ENCODE assay signal across 8 mouse cellular contexts in the genomic region with DNA sequence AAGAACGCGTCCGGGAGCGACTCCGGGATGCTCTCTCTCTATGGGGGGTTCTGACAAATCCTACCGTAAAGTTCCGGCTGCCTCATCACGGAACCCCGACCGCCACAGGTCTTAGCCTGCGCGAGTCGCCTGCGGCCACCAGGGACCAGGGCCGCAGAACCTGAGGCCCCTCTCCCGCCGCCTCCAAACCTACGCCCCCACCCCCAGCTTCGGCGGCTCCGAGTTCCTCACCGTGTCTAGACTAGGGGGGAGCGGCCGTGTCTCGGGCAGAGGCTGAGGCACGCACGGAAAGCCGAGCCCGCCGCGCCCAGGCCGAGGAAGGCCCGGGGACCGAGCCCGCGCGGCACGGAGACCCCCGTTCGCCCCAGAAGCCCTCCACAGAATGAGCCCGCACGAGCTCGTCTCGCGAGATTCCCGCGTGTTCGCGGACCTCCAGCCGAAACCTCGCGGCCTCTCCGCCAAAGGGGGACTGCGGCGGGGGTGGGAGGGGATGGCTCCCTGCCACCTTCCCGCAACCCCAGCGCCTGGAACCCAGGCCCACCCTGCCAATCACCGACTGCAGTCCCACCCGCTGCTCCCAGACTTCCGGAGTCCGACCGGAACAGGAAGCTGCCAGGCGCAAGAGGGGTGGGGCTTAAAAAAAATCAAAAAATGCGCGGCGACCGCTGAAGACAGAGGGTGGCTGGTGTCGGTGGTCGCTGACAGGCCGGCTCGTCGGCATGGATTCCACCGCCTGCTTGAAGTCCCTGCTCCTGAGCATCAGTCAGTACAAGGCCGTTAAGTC. TPM values are rescaled to one million over a fixed set of nuclear protein-coding genes. Genes with fewer than 3 reads are reported as not detected.
A peak's percentile ranks its signal among the peaks of the same experiment; 100 is the strongest.
DNase-seq lines count a peak whose midpoint lies in the region; ATAC-seq and TF ChIP-seq lines count a peak whose summit lies in the region.

Gene Dzip3 (minus strand): TSS at position 607 of the 784 bp plus-strand sequence.
Gene Cip2a (plus strand): TSS at position 627 of the 784 bp plus-strand sequence.

- under 1% methylated on average over 62 of the region's 74 CpGs for WGBS in forebrain, embryonic 14.5 days
- WGBS in lung, adult 2 months = under 1% methylated on average over 74 of the region's 74 CpGs

- H3K27me3 ChIP-seq in ES-Bruce4 (ENCODE audit: control insufficient read depth, insufficient read depth, low read length, poor library complexity, severe bottlenecking) = no peaks in the 10 kb centered on the region
- H3K27me3 ChIP-seq in forebrain, embryonic 14.5 days (replicated peaks; ENCODE audit: control insufficient read depth, insufficient read depth, low read length) = no peaks in the 10 kb centered on the region

- peak; percentile 97 for DNase-seq in forebrain, embryonic 14.5 days (ENCODE audit: low spot score)
- DNase-seq in heart, postnatal 25 days (ENCODE audit: low spot score) = peak; percentile 77
- DNase-seq in layer of hippocampus, adult 18-20 months (ENCODE audit: low spot score in 2 of 2) = peak; percentile 81 to 87
- DNase-seq in lung, adult 2 months = peak; percentile 81
- peak; percentile 86 to 89 for DNase-seq in thymus, adult 18-20 months

- H3K9me3 ChIP-seq in ES-Bruce4 (replicated peaks; ENCODE audit: control insufficient read depth, insufficient read depth, low read length, poor library complexity, severe bottlenecking) = no peaks in the 10 kb centered on the region
- H3K9me3 ChIP-seq in forebrain, embryonic 14.5 days (replicated peaks; ENCODE audit: control insufficient read depth, low read length) = no peaks in the 10 kb centered on the region

- peak within 1 kb of the TSS; percentile 98 for H3K4me3 ChIP-seq in ES-Bruce4 (ENCODE audit: low read depth, low read length)
- H3K4me3 ChIP-seq in forebrain, embryonic 14.5 days (ENCODE audit: low read depth, low read length) = peak within 1 kb of the TSS; percentile 83
- H3K4me3 ChIP-seq in lung, adult 2 months (replicated peaks; ENCODE audit: extremely low read depth, low read depth, low read length) = peak within 1 kb of the TSS; percentile 87

- TF ChIP-seq EP300 in ES-Bruce4 (IDR thresholded peaks at IDR 0.05; ENCODE audit: insufficient read depth, low read depth, low read length) = no peak

- H3K27ac ChIP-seq in ES-Bruce4 (ENCODE audit: insufficient read depth, low read length) = peak within 1 kb of the TSS; percentile 77
- peak within 1 kb of the TSS; percentile 96 for H3K27ac ChIP-seq in forebrain, embryonic 14.5 days (ENCODE audit: low read depth, low read length)

- peak; percentile 92 for ATAC-seq in cerebellum, adult (ENCODE audit: insufficient number of reproducible peaks, low FRiP score, low TSS enrichment)
- peak; percentile 99 for ATAC-seq in forebrain, embryonic 14.5 days
- peak; percentile 92 for ATAC-seq in neutrophil, adult 5-6 weeks (ENCODE audit: extremely low read depth, insufficient number of reproducible peaks, low FRiP score, poor library complexity, severe bottlenecking)

- H3K4me2 ChIP-seq in forebrain, embryonic 14.5 days (ENCODE audit: low read length) = peak within 1 kb of the TSS; percentile 68

- TF ChIP-seq POLR2A in ES-Bruce4 (IDR thresholded peaks at IDR 0.05; ENCODE audit: insufficient read depth, low read length) = peak; percentile 54
- peak; percentile 53; the same call in 1 of the 2 replicates for TF ChIP-seq POLR2A in lung, adult 2 months (IDR thresholded peaks at IDR 0.05; ENCODE audit: borderline replicate concordance, extremely low read depth, low read depth, low read length)

- intact Hi-C loops in heart, postnatal 25 days (cut with DNase I) = no loop called here

- H3K9ac ChIP-seq in ES-Bruce4 (ENCODE audit: low read depth, poor library complexity, severe bottlenecking) = peak within 1 kb of the TSS; percentile 99
- peak within 1 kb of the TSS; percentile 98 for H3K9ac ChIP-seq in forebrain, embryonic 14.5 days (ENCODE audit: low read length)

- H3K4me1 ChIP-seq in ES-Bruce4 (ENCODE audit: control insufficient read depth, insufficient read depth, low read length) = no peaks in the 10 kb centered on the region
- H3K4me1 ChIP-seq in forebrain, embryonic 14.5 days (ENCODE audit: control insufficient read depth, insufficient read depth, low read length) = peaks cover 12% of the 10 kb centered on the region
- H3K4me1 ChIP-seq in lung, adult 2 months (ENCODE audit: control insufficient read depth, insufficient read depth, low read length) = peaks cover 2% of the 10 kb centered on the region; the same call in 1 of the 2 replicates

- TF ChIP-seq CTCF in ES-Bruce4 (IDR thresholded peaks at IDR 0.05; ENCODE audit: low read depth, low read length) = no peak
- no peak for TF ChIP-seq CTCF in lung, adult 2 months (IDR thresholded peaks at IDR 0.05; ENCODE audit: insufficient read depth, low read length)

- H3K36me3 ChIP-seq in ES-Bruce4 (ENCODE audit: control insufficient read depth, insufficient read depth, low read length, poor library complexity, severe bottlenecking) = peaks cover 3% of the 10 kb centered on the region
- H3K36me3 ChIP-seq in forebrain, embryonic 14.5 days (ENCODE audit: control insufficient read depth, insufficient read depth, low read length) = peaks cover 5% of the 10 kb centered on the region; the same call in 1 of the 2 replicates

RNA-seq across cellular contexts. Expression of gene Dzip3, which starts in this region (rescaled TPM):
- 33.4 and 39.4 TPM in 2 replicates for polyA plus RNA-seq in ES-Bruce4 (2011; ENCODE audit: insufficient read depth, insufficient read length, low read depth, missing spikeins)
- 56.4 and 59.8 TPM in 2 replicates for polyA plus RNA-seq in forebrain, embryonic 14.5 days (2014; fragmentation: Nextera tagmentation; extraction: Ambion mirVana)
- 1 to 10 TPM; 6.6 to 9.0 TPM for total RNA-seq in heart, postnatal 25 days (2021)
- total RNA-seq in layer of hippocampus, adult 18-20 months (2021) = 10 to 100 TPM; 77.4 to 81.7 TPM
- 1.8 and 2.3 TPM in 2 replicates for polyA plus RNA-seq in lung, adult 2 months (2012; rRNA removed)
- 13.6 and 16.6 TPM in 2 replicates for total RNA-seq in neutrophil, adult 5-6 weeks (2017)

RNA-seq across cellular contexts. Expression of gene Cip2a, which starts in this region (rescaled TPM):
- 119 and 120 TPM in 2 replicates for polyA plus RNA-seq in ES-Bruce4 (2011; ENCODE audit: insufficient read depth, insufficient read length, low read depth, missing spikeins)
- polyA plus RNA-seq in forebrain, embryonic 14.5 days (2014; fragmentation: Nextera tagmentation; extraction: Ambion mirVana) = 22.6 and 28.2 TPM in 2 replicates
- under 1 TPM; 0.75 to 0.94 TPM for total RNA-seq in heart, postnatal 25 days (2021)
- total RNA-seq in layer of hippocampus, adult 18-20 months (2021) = 1 to 10 TPM; 1.0 to 1.7 TPM
- 0.19 and 0.69 TPM in 2 replicates for polyA plus RNA-seq in lung, adult 2 months (2012; rRNA removed)
- 2.2 and 6.3 TPM in 2 replicates for total RNA-seq in neutrophil, adult 5-6 weeks (2017)

Comparison
In these comparisons a context has a peak if more than half of its experiments do, and no peak if none do; other contexts are left out.
1. Peak in every context shown above with its lines: DNase-seq, ATAC-seq, H3K4me3 ChIP-seq and H3K27ac ChIP-seq.
2. RNA of gene Dzip3 (polyA plus RNA-seq): 56.4 to 59.8 TPM in forebrain, embryonic 14.5 days and 33.4 to 39.4 TPM in ES-Bruce4; 1.8 to 2.3 TPM in lung, adult 2 months; every median in the first group is over 10 times any median in the second.
3. RNA of gene Cip2a (polyA plus RNA-seq): 119 to 120 TPM in ES-Bruce4 and 22.6 to 28.2 TPM in forebrain, embryonic 14.5 days; 0.19 to 0.69 TPM in lung, adult 2 months; every median in the first group is over 10 times any median in the second.